Mouse (Mus musculus): ENCODE results near the gene Rnf224.
"Not testable (repeated sequence)": the region's sequence is repeated elsewhere in the genome, so short reads cannot be mapped to it uniquely, and the experiment has no call there.

The Rnf224 gene

DNA sequence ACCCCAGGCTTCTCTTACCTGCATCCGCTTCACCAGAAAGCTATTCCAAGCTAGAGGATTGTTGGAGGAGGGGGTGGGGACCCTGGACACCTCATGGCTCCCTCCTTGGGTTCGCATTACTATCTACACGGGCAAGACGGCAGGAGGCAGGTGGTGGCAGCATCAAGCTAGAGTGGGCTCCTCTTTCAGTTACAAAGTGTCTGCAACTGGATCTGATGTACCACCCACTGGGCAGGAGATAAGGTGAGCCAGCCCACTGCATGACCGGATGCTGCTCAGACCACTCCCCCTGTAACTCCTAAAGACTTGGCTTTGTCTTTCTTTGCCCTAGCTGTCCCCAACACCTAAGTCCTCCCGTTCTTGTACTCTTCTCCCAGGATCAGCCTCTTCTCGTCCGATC lies at the start of gene Rnf224:
Gene Rnf224, minus strand, starts transcription at position 174 of the 400 bp plus-strand sequence.
- DNase-seq (ENCODE audit: low read depth, low spot score) = no peak

DNA sequence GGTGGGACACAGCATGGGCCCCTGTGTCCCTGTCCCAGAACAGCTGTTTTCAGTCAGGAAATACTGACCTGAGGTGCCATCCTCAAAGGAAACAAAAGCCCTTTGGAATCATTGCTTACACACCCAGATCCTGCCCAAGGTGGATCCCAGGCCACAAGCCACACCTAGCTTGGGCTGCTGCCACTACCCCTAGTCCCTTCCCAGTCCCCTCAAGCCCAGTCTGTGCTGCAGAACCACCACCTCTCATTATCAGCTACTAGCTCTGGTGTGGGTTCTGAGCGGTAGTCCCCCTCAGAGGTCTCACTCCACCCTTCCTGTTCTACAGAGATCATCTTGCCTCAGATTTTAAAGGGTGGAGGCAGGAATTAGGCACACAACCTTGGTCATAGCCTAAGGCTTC lies 49.7 kb upstream of the Rnf224 start:
- DNase-seq (ENCODE audit: low read depth, low spot score) = no peak

DNA sequence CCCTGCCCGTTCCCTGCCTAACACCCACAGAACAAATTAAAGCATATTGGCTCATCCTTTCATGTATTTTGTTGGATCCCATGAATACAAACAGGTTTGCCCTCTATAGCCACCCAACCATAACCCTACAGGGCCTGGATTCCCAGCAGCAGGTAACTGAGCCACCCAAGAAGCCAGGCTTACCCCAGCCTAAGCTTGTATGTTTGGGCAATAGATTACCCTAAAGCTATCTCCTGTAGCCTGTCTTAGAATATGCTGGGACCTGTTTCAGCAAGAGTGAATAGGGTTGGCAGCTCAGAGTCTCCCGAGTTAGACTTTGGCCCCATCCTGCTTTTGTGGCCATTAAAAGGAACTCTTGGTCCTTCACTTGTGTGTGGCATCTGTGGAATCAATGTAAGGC lies 49.0 kb upstream of the Rnf224 start:
- no peak for DNase-seq (ENCODE audit: low read depth, low spot score)

DNA sequence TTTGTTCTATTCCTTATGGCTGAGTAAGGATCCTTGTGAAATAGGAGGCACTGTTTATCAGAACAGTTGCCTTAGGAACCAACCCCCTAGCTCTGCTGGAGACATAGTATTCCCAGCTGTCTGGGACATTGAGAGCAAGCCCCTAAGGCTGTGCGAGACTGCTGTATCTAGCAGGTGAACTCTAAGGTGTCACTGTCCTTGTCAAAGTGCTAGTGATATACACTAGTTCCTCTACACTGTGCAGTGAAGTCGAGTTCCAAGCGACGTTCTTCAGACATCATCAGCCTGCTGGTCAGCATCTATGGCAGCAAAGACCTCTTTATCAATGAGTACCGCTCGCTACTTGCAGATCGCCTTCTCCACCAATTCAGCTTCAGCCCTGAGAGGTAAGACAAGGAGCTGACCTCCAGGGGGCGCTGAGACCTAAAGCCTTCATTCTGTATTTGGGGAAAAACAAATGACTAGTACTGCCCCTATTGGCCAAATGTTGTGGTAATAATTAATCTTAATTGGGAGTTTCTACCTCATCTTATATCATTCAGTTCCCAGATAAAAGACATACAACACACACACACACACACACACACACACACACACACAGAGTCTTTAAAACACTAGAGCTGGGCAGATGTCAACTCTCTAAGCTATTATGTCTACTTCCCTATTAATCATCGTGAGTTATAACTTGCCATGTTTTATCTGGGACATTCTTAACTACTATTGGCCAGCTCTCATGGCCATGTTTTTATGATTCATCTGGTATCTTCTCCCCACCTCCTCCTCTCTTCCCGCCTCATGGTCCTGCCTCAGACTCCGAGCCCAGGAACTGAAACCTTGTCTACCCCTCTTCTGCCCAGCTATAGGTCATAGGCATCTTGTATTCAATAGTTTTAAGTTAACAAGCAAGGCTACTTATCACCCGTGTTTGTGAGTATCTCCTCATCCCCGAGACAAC lies 42.6 kb upstream of the Rnf224 start:
- DNase-seq (ENCODE audit: low read depth, low spot score) = peak; percentile 65

DNA sequence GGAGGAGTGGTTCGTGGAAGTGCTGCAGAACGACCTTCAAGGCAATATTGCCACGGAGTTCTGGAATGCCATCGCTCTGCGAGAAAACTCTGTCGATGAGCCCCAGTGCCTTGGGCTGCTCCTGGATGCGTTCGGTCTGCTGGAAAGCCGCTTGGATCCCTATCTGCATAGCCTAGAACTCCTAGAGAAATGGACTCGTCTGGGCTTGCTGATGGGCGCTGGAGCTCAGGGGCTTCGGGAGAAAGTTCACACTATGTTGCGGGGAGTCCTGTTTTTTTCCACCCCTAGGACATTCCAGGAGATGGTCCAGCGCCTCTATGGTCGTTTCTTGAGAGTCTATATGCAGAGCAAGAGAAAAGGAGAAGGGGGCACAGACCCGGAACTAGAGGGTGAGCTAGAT lies 36.4 kb upstream of the Rnf224 start:
- no peak for DNase-seq (ENCODE audit: low read depth, low spot score)

DNA sequence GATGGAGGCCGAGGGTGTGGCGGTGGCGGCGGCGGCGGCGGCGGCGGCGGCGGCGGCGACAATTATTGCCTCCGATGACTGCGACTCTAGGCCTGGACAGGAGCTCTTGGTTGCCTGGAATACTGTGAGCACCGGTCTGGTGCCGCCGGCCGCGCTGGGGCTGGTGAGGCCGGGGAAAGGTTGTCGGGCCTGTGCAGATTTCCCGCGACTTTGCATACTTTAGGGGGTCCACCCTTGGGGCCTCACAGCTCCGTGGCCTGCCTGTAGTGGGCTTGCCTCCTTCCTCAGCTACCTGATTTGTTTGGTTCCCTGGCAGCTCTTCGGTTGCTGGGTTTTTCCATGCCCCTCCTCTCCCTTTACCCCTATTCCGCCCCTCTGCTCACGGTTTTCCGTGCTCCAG lies 35.9 kb upstream of the Rnf224 start:
- DNase-seq (ENCODE audit: low read depth, low spot score) = no peak

DNA sequence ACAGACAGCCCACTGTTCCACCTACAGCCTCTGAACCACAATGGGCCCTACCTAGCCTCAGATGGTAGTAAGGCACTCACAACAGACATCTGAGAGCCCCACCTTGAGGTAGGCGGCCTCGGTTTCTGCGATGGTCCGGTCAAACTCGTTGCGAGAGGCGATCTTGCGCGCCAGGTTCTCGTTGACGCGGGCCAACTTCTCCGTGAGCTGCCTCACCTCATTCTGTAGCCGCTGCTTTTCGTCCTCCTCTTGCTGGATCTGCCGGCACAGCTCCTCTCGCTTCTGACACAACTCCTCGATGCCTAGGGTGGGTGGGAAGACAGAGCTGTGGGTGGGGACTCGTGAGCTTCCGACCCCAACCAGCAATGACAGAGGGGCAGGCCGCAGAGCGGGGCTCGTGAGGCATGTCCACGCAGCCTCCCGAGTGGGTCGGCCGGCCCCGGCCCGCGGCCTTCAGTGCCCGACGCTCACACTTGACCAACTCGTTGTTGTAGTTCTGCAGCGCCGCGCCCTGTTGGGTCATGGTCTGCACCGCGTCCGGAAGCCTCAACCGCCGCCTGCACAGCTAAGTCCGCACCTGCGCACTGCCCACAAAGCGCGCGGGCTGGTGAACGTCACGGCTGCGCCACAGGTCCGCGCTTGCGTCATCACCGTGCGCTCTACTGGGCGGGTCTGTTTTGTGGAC lies 35.4 kb upstream of the Rnf224 start, which contains the start of the genes Ssna1 and Anapc2:
Gene Ssna1, minus strand, starts transcription at position 612 of the 685 bp plus-strand sequence.
Gene Anapc2, plus strand, starts transcription at position 652 of the 685 bp plus-strand sequence.
- DNase-seq (ENCODE audit: low read depth, low spot score) = peak; percentile 95

DNA sequence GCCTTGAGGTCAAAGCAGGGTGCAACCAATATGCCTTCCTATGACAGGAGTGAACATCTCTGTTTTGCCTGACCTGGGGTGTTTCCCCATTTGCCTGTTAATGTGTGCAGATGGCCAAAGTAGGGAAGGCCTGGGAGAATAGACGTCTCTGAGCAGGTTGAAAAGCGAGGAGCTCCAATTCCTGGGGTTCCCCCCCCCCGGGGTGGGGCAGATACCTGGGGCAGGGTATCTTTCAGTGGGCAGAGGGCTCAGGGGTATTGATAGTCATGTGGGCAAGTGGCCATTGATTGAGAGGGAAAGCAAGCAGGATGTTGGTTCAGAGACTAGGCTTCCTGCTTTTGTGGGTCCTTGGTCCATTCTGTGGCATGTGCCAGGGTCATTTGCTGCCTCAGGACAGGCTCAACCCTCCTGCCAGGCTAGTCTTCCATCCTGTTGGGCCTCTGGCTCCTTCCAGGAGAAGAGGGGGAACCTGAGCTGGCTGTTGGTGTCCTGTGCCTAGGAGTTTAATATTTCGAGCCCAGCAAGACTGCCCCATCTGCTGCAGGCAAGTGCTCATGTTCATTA lies 31.2 kb upstream of the Rnf224 start:
- DNase-seq (ENCODE audit: low read depth, low spot score) = no peak

DNA sequence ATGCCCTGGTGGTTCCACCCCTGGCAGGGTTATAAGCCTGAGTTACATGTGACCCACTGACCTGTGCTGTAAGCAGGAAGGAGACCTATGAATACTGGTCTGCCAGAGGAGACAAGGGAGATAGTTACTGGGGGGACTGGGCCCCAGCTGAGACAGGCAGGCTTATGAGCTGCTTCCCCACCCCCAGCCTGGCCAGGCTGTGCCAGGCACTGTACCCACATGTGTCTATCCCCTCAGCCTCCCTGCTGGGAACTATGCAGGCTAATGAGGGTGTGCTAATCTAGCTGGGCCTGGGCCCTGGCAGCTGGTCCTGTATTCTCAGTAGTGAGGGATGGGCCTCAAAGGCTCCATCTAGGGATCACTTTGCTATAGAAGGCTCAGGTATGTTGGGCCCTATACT lies 30.7 kb upstream of the Rnf224 start:
- no peak for DNase-seq (ENCODE audit: low read depth, low spot score)

DNA sequence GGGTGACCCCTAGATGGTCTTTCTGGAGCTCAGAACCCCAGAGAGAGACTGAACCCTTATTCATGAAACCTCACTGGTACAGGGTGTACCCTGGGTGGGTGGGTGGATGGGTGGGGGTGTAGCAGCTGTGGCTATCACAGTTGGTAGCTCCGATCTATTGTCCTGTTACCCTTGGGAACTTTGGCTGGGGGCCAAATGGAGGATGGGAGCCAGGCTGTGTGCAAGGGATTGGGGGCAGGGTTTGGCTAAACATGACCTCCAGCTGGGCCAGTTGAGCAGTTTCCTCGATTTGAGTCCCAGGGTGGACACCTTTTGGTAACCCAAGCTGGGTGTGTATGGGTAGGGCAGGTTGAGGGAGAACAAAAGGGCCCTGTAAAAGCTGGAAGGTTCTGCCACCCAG lies 30.1 kb upstream of the Rnf224 start:
- no peak for DNase-seq (ENCODE audit: low read depth, low spot score)

DNA sequence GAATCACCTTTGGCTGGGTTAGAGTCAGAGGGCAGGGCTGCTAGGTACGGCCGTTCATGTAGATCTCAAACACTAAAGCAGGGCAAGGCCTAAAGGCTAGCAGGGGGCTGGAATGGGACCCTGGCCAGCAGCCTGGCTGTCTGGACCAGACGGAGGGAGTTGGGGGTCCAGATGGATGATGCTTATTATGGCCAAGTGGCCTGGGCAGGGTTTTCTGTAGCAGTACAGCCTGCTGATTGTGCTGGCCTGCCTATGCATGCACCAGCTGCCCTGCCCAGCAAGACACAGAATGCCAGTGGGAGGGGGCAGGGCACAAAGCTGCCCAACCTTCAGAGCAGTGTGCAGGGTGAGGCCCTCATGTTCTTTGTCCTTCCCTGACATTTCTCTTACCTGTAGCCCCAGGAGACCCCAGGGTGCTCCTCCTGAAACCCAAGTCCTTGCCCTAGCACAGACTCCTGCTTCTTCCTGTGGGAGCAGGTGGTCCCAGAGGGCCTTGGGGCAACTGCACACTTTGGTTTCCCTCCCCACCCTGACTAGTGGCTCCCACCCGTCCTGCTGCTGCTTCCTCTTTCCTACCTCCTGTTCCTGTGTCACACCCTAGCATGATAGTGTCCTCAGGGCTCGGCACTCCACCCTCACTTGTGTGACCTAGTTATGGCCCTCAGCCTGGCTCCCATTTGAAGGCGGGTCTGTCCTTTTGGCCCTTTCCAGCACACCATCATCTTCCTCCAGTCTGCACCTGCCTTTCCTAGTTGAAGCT lies 29.5 kb upstream of the Rnf224 start:
- no peak for DNase-seq (ENCODE audit: low read depth, low spot score)

DNA sequence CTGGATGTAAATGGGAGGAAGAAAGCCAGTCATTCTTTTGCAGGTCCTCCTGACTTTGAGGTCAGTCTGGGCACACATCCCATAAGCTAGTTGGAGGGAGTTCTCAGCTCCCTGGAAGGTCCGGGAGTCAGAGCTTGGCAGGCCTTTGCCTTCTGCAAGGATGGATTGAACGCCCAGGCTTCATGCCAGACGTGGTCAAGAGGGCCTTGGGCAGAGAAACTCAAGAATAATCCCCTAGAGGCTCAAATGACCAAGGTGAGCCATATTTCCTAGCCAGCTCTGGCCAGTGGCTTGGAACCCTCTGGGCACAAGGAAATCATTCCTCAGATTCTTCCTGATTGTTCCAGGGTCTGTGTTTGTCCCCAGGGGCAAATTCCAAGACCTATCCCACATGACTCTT lies 28.3 kb upstream of the Rnf224 start:
- DNase-seq (ENCODE audit: low read depth, low spot score) = no peak

DNA sequence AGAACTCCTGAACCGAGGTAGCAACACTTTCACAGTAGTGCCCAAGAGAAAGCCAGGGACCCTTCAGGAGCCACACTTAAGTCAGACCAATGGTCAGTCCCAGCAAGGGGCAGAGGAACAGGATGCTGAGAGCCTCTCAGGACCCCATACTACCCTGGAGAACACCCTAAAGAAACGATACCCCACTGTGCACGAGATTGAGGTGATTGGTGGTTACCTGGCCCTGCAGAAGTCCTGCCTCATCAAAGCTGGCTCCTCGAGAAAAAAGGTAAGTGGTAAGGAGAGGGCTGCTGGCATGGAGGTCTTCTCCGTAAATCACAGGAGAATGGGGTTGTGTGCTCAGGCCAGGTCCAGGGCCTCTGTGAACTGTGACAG lies 27.7 kb upstream of the Rnf224 start:
- no peak for DNase-seq (ENCODE audit: low read depth, low spot score)

DNA sequence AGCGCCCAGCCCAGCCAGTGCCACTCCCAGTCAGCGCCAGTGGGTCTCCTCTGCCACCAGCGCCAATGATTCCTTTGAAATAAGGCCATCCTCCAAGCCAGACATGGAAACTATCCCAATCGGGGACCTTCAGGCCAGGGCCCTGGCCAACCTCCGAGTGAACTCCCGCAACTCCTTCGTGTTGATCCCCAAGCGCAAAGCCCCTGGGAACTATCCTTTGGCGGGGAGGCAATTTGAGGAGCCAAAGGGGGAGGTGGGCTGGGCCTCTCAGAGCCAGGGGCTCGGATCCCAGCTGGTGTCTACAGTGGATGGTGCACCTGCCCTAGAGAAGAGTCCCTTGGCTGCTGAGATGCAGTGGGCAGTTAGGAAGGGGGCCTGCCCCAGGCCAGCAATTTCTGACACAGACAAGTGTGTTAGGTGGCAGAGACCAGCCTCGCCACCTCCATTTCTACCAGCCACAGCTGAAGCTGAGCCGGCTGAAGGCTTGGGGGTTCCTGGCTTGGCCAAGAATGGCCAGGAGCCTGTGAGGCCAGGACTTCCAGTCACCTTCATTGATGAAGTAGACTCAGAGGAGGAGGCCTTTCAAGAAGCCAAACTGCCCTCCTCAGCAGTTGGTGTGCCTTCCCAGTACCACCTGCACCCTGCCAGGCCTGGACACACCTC lies 27.2 kb upstream of the Rnf224 start:
- no peak for DNase-seq (ENCODE audit: low read depth, low spot score)

DNA sequence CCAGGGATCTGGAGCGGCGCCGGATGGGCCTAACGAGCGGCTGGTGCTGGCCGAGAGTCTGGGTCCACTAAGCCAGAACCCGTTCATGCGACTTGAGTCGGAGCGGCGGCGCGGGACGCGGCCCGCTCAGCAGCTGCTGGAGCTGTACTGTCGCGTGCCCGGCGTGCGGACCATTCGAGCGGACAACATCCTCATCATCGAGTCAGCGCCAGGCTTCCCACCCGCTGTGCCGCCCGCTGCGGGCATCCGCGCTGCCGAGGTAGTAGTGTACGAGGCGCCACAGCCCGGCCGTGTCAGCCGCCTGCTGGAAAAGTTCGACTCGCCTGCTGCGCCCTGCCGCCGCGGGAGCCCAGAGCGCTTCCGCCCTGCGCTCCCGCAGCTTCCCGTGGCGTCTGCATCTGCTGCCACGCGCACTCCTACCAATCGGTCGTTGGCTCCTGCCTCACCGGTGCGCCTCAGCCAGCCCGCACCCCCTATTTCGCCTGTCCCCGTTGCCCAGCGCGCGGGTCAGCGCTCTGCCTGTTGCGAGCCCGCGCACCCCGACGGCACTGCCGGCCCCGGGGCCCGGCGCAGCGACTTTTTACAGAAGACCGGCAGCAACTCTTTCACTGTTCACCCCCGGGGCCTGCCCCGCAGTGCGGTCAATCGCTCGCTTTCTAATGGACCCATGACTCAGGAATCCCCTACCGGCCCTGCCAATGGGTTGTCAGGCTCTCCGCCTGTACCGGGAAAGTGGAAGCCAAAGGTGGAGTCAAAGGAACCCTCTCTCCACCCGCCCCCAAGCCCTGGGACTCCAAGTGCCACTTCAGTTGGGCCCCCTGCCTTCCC lies 26.4 kb upstream of the Rnf224 start:
- DNase-seq (ENCODE audit: low read depth, low spot score) = no peak

DNA sequence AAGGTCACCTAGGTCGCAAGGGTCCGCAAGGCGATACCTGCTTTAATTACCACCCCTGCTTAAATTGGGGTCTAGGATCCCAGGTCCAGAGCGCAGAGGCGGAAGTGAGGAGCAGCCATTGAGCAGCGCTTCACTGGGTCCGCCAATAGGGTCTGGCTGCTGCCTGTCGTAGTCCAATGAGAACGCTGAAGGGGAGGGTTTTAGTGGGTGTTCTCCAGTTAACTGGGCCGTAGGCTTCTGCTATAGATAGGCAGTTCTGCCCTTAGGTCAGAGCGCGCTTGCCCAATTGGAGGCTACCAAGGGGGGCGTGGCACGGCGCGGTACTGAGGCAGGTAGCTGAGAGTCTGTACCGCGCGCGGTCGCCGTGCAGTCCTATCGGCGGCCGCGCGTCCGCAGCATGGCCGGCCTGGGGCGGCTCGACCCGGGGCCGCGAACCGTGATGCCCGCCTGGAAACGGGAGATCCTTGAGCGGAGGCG lies 25.7 kb upstream of the Rnf224 start, which contains the start of gene Tprn:
Gene Tprn, plus strand, starts transcription at position 328 of the 477 bp plus-strand sequence.
- DNase-seq (ENCODE audit: low read depth, low spot score) = peak; percentile 91

DNA sequence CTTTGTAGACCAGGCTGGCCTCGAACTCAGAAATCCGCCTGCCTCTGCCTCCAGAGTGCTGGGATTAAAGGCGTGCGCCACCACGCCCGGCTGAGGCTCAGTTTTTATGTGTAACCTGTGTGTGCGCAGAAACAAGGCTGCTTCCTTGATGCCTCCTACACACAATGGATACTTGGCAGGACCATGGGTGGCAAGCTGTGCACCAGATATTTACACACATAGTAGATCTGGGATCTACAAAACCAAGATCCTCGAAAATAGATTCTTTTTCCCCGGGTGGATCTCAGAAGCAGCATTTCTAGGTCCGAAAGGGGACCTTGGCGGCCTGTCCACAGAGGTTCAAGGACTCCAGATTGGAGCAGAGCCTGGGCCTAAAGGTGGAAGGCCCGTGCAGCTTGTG lies 25.3 kb upstream of the Rnf224 start:
- no peak for DNase-seq (ENCODE audit: low read depth, low spot score)

DNA sequence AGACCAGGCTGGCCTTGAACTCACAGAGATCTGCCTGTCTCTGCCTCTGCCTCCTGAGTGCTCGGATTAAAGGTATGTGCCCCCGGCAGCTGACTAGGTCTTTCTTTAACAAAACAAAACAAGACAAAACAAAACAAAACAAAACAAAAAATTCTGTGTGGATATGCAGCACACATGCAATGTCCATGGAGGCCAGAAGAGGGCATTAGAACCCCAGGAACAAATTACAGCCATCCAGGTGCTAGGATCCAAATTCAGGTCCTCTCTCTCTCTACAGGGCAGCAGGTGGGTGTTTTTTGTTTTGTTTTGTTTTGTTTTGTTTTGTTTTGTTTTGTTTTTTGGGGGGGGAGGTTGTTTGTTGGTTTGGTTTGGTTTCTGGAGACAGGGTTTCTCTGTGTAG lies 22.3 kb upstream of the Rnf224 start:
- no peak for DNase-seq (ENCODE audit: low read depth, low spot score)

DNA sequence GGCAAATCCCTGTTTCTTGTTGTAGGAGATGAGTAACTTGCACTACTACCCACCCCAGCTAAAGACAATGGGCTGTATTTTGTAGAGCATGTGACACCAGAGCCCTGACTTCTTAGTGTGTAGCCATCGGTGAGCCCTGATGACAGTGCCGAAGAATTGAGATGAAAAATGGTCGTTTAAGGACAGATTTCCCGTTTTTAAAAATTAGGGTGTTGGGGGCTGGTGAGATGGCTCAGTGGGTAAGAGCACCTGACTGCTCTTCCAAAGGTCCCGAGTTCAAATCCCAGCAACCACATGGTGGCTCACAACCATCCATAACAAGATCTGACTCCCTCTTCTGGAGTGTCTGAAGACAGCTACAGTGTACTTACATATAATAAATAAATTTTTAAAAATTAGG lies 20.7 kb upstream of the Rnf224 start:
- not testable (repeated sequence) for DNase-seq (ENCODE audit: low read depth, low spot score)
